Mouse (Mus musculus): ENCODE measurements around the gene Tax1bp1.

DNA sequence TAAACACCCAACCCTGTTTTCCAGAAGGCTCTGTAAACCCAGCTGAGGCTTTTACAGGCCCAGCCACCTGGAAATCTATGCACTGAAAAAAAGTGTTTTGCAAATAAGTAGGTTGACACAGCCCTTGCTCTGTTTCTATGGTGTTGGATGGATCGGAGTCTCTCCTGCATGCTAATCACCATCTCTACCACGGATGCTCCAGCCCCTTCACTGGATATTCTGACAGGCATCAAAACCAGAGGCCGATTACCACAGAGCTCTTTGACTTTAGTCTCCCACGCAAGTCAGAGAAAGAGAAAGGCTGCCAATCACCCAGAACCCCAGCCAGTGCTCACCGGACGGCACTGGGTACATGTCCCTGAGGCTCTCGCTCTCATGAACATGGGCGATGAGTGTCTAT, 63.5 kb downstream of the Tax1bp1 start:
- TF ChIP-seq JUND (conservative IDR thresholded peaks at IDR 0.05; ENCODE audit: low read depth, low read length) (no peak), CTCF (conservative IDR thresholded peaks at IDR 0.05 in 1 of 2, IDR thresholded peaks at IDR 0.05 in 1 of 2; ENCODE audit: low read depth in 2 of 2, low read length in 2 of 2) (no peak), MAX (IDR thresholded peaks at IDR 0.05; ENCODE audit: low read length) (no peak), ZC3H11A (IDR thresholded peaks at IDR 0.05; ENCODE audit: low read depth, low read length) (no peak), USF2 (conservative IDR thresholded peaks at IDR 0.05; ENCODE audit: low read depth, low read length) (no peak), POLR2A (IDR thresholded peaks at IDR 0.05; ENCODE audit: low read depth, low read length) (no peak), EP300 (IDR thresholded peaks at IDR 0.05; ENCODE audit: low read length) (no peak), KAT2A (IDR thresholded peaks at IDR 0.05; ENCODE audit: insufficient replicate concordance, low read length) (no peak), ZKSCAN1 (IDR thresholded peaks at IDR 0.05; ENCODE audit: borderline replicate concordance, low read depth, low read length) (no peak)
